In the genomic region with DNA sequence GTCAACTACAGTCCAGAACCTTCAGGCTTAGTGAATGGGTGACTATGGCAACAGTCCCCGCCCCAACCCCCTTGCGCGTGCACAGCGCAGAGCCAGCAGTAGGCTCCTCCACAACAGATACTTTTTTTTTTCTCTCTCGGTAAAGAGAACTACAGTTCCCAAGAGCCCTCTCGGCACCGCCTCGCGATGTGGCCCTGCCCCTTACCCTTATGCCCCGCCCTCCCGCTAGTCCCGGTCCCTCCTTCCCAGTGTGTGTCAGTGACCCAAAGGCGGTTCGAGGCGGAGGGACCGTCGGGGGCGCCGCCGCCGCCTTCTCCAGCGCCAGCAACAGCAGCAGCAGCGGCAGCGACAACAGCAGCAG, we compare ENCODE assay signal across 7 mouse cellular contexts. TPM values are rescaled to one million over a fixed set of nuclear protein-coding genes. Genes with fewer than 3 reads are reported as not detected.
DNase-seq lines count a peak whose midpoint lies in the region; ATAC-seq lines count a peak whose summit lies in the region.

A gene (plus strand): TSS at position 225 of the 361 bp plus-strand sequence.

- peak; percentile 100 for ATAC-seq in intestine, embryonic 16.5 days
- peak; percentile 99 for ATAC-seq in midbrain, embryonic 11.5 days (ENCODE audit: low FRiP score)

- peak within 1 kb of the TSS; percentile 98 for H3K9ac ChIP-seq in intestine, embryonic 16.5 days (ENCODE audit: low read depth, low read length)
- peak within 1 kb of the TSS; percentile 100 for H3K9ac ChIP-seq in midbrain, embryonic 11.5 days (ENCODE audit: low read length)

- DNase-seq in adrenal gland, adult 8-10 months: peak; percentile 94
- peak; percentile 98 for DNase-seq in embryo, embryonic 9.5 days (ENCODE audit: extremely low spot score)
- peak; percentile 91 to 95 for DNase-seq in gastrocnemius, postnatal 4 days (ENCODE audit: low spot score in 2 of 2)
- DNase-seq in left cerebral cortex, postnatal 36 days (ENCODE audit: low spot score in 2 of 2): peak; percentile 93
- DNase-seq in midbrain, embryonic 11.5 days (ENCODE audit: low spot score, missing footprints): peak; percentile 99
- peak; percentile 96 for DNase-seq in skeletal muscle tissue, adult 2 months (ENCODE audit: low read depth, low spot score)

- no peaks in the 10 kb centered on the region for H3K9me3 ChIP-seq in intestine, embryonic 16.5 days (ENCODE audit: control insufficient read depth, low read length)
- no peaks in the 10 kb centered on the region for H3K9me3 ChIP-seq in midbrain, embryonic 11.5 days (ENCODE audit: control insufficient read depth, low read length)

- H3K4me1 ChIP-seq in intestine, embryonic 16.5 days (ENCODE audit: control insufficient read depth, insufficient read depth, low read length): peaks cover 7% of the 10 kb centered on the region
- H3K4me1 ChIP-seq in midbrain, embryonic 11.5 days (ENCODE audit: control insufficient read depth, insufficient read depth, low read length): peaks cover 9% of the 10 kb centered on the region; the same call in 1 of the 2 replicates

- H3K27me3 ChIP-seq in intestine, embryonic 16.5 days (replicated peaks; ENCODE audit: control insufficient read depth, insufficient read depth, low read length): no peaks in the 10 kb centered on the region
- no peaks in the 10 kb centered on the region for H3K27me3 ChIP-seq in midbrain, embryonic 11.5 days (ENCODE audit: control insufficient read depth, insufficient read depth, low read length)

- WGBS in intestine, embryonic 16.5 days: 0% methylated on average over 24 of the region's 24 CpGs
- under 1% methylated on average over 24 of the region's 24 CpGs for WGBS in midbrain, embryonic 11.5 days

- peak within 1 kb of the TSS; percentile 100 for H3K27ac ChIP-seq in intestine, embryonic 16.5 days (ENCODE audit: low read length)
- H3K27ac ChIP-seq in midbrain, embryonic 11.5 days (ENCODE audit: low read depth, low read length): peak within 1 kb of the TSS; percentile 99

- intact Hi-C loops in left cerebral cortex, postnatal 36 days (cut with DNase I): loop anchor here (5.0 to 10.0 kb wide), 5 partner anchors 84 to 256 kb away; a partner anchor contains a TSS

- H3K36me3 ChIP-seq in intestine, embryonic 16.5 days (ENCODE audit: control insufficient read depth, insufficient read depth, low read length): no peaks in the 10 kb centered on the region
- H3K36me3 ChIP-seq in midbrain, embryonic 11.5 days (ENCODE audit: control insufficient read depth, insufficient read depth, low read length): no peaks in the 10 kb centered on the region

- peak within 1 kb of the TSS; percentile 90 for H3K4me3 ChIP-seq in intestine, embryonic 16.5 days (ENCODE audit: low read length)
- peak within 1 kb of the TSS; percentile 97 for H3K4me3 ChIP-seq in midbrain, embryonic 11.5 days (ENCODE audit: low read depth, low read length)

- H3K4me2 ChIP-seq in intestine, embryonic 16.5 days (ENCODE audit: low read depth, low read length): peak within 1 kb of the TSS; percentile 56
- H3K4me2 ChIP-seq in midbrain, embryonic 11.5 days: peak within 1 kb of the TSS; percentile 69

RNA-seq across cellular contexts. Expression of the gene that starts here (rescaled TPM):
- total RNA-seq in adrenal gland, adult 8-10 months (2022): 10 to 100 TPM; 15.8 to 22.7 (median 17.5) TPM
- 10 to 100 TPM; 18.4 to 24.6 TPM for total RNA-seq in gastrocnemius, postnatal 4 days (2021)
- 25.7 and 25.8 TPM in 2 replicates for polyA plus RNA-seq in intestine, embryonic 16.5 days (2015; fragmentation: Nextera tagmentation; extraction: Ambion mirVana)
- total RNA-seq in left cerebral cortex, postnatal 36 days (2021): 10 to 100 TPM; 38.5 to 47.0 TPM
- polyA plus RNA-seq in midbrain, embryonic 11.5 days (2014; fragmentation: Nextera tagmentation; extraction: Ambion mirVana): 108 and 113 TPM in 2 replicates

Comparison
In these comparisons a context has a peak if more than half of its experiments do, and no peak if none do; other contexts are left out.
1. Peak in every context shown above with its lines: DNase-seq, ATAC-seq, H3K4me3 ChIP-seq and H3K27ac ChIP-seq.